Mouse (Mus musculus) spleen, adult 2 months (tissue): Measurements from ENCODE around the gene Pitpnc1. TPM values are rescaled to one million over a fixed set of nuclear protein-coding genes. Genes with fewer than 3 reads are reported as not detected.
A peak's percentile ranks its signal among the peaks of the same experiment; 100 is the strongest.

Source experiments
- DNase-seq, 2 experiments: peaks; one replicate each; pipeline versions ENCODE4 v3.0.0 to v3.0.0-alpha.2; 2012 to 2021; ENCODE audit warnings: low spot score in 2 of 2, low read depth in 1 of 2
- H3K27ac ChIP-seq: fragments of 200-500 bp; 2 replicates; pipeline ENCODE4 v1.5.1; 2012; ENCODE audit warnings: low read length, inconsistent platforms; ENCODE audit not compliant: insufficient read depth
- H3K27me3 ChIP-seq: fragments of 200-500 bp; 2 replicates; pipeline ENCODE4 v1.6.1; 2012; ENCODE audit warnings: mild to moderate bottlenecking, moderate library complexity, low read length, inconsistent platforms; ENCODE audit not compliant: control insufficient read depth, insufficient read depth
- H3K36me3 ChIP-seq: fragments of 200-500 bp; 2 replicates; pipeline ENCODE4 v1.6.1; 2012; ENCODE audit warnings: mild to moderate bottlenecking, low read length, inconsistent platforms; ENCODE audit not compliant: control insufficient read depth, insufficient read depth
- H3K4me1 ChIP-seq: fragments of 200-500 bp; 2 replicates; pipeline ENCODE4 v1.6.1; 2011; ENCODE audit warnings: inconsistent platforms; ENCODE audit not compliant: control insufficient read depth, insufficient read depth, insufficient read length
- H3K4me3 ChIP-seq: fragments of 200-500 bp; 2 replicates; pipeline ENCODE4 v1.5.1; 2011; ENCODE audit warnings: mild to moderate bottlenecking, inconsistent platforms; ENCODE audit not compliant: insufficient read depth, insufficient read length; ENCODE audit errors: extremely low read depth
- CTCF ChIP-seq: fragments of 200-500 bp; IDR thresholded peaks from 2 replicates; pipeline ENCODE4 v1.5.1; 2011; ENCODE audit warnings: mild to moderate bottlenecking, inconsistent platforms; ENCODE audit not compliant: insufficient read depth, insufficient read length, insufficient replicate concordance; ENCODE audit errors: extremely low read depth
- POLR2A ChIP-seq: fragments of 200-500 bp; IDR thresholded peaks from 2 replicates; pipeline ENCODE4 v1.6.1; 2011; ENCODE audit warnings: low read depth, low read length, inconsistent platforms
- WGBS: fragments of 180-500 bp; shearing (Covaris S2); methylation state at CpG from one replicate; pipeline ENCODE4 v1.1.7; 2018; 5-methylcytosine and 5-hydroxymethylcytosine counted together
- polyA plus RNA-seq: library from polyadenylated mRNA; depleted of rRNA; stranded (reverse); fragments of >200 nt; gene quantifications from 2 replicates; pipeline ENCODE4 v1.2.3, GENCODE M21; 2012

Pitpnc1 gene
- polyA plus RNA-seq, 1 experiment: 6.4 TPM

- H3K27me3 ChIP-seq: no peaks in the 10 kb centered on the region
- no peak for DNase-seq
- no peak overlapping the region for H3K4me3 ChIP-seq
- 97% methylated on average over 3 of the region's 3 CpGs for WGBS
- no peaks in the 10 kb centered on the region for H3K4me1 ChIP-seq
- H3K36me3 ChIP-seq: 0 out of 2 replicates have a peak, but pooled peaks cover 1% of the 10 kb centered on the region
- H3K27ac ChIP-seq: no peak overlapping the region
- TF ChIP-seq POLR2A (no peak), CTCF (no peak)
These were observed 148.7 kb downstream of the Pitpnc1 start for GRCm38 (mm10) chr11:107321819-107322218.

GRCm38 (mm10) chr11:107319861-107320260 lies 150.6 kb downstream of the Pitpnc1 start:
- TF ChIP-seq POLR2A (no peak), CTCF (no peak)
- no peak for DNase-seq
- Histone ChIP-seq H3K4me3 (no peak overlapping the region), H3K4me1 (no peaks in the 10 kb centered on the region), H3K36me3 (peaks cover 3% of the 10 kb centered on the region; the same call in 1 of the 2 replicates), H3K27ac (no peak overlapping the region), H3K27me3 (no peaks in the 10 kb centered on the region)
- 92% methylated on average over 10 of the region's 10 CpGs for WGBS

GRCm38 (mm10) chr11:107317653-107318281 lies 152.7 kb downstream of the Pitpnc1 start:
- no peaks in the 10 kb centered on the region for H3K4me1 ChIP-seq

GRCm38 (mm10) chr11:107315475-107315874 lies 155.0 kb downstream of the Pitpnc1 start:
- TF ChIP-seq CTCF (no peak), POLR2A (no peak)
- no peak for DNase-seq
- WGBS: 94% methylated on average over 15 of the region's 15 CpGs
- peaks cover 3% of the 10 kb centered on the region for H3K36me3 ChIP-seq
- H3K4me3 ChIP-seq: no peak overlapping the region
- no peak overlapping the region for H3K27ac ChIP-seq
- H3K4me1 ChIP-seq: no peaks in the 10 kb centered on the region
- H3K27me3 ChIP-seq: no peaks in the 10 kb centered on the region

More at GRCm38 (mm10) chr11:107317653-107318281, 152.7 kb downstream of the Pitpnc1 start:
- 0 out of 2 replicates have a peak overlapping the region, but pooled peaks have one; percentile 23 for H3K27ac ChIP-seq
- 62% methylated on average over 14 of the region's 14 CpGs for WGBS
- no peak overlapping the region for H3K4me3 ChIP-seq
- DNase-seq: peak in 1 of 2 experiments; percentile 3
- H3K27me3 ChIP-seq: no peaks in the 10 kb centered on the region
- peaks cover 4% of the 10 kb centered on the region for H3K36me3 ChIP-seq
- no peak for TF ChIP-seq POLR2A
- no peak for TF ChIP-seq CTCF

- 80% methylated on average over 20 of the region's 20 CpGs for WGBS
- no peak for TF ChIP-seq POLR2A
- no peak for TF ChIP-seq CTCF
- H3K27me3 ChIP-seq: no peaks in the 10 kb centered on the region
- H3K4me1 ChIP-seq: no peaks in the 10 kb centered on the region
- peaks cover 3% of the 10 kb centered on the region for H3K36me3 ChIP-seq
- no peak overlapping the region for H3K4me3 ChIP-seq
- no peak for DNase-seq
- no peak overlapping the region for H3K27ac ChIP-seq
These were observed 160.0 kb downstream of the Pitpnc1 start for GRCm38 (mm10) chr11:107310338-107311121.

- WGBS: 94% methylated on average over 11 of the region's 11 CpGs
- no peaks in the 10 kb centered on the region for H3K36me3 ChIP-seq
- TF ChIP-seq CTCF: no peak
- TF ChIP-seq POLR2A: no peak
- H3K4me3 ChIP-seq: no peak overlapping the region
- DNase-seq: no peak
- no peak overlapping the region for H3K27ac ChIP-seq
- H3K4me1 ChIP-seq: no peaks in the 10 kb centered on the region
- H3K27me3 ChIP-seq: no peaks in the 10 kb centered on the region
These were observed 164.3 kb downstream of the Pitpnc1 start for GRCm38 (mm10) chr11:107306170-107306569.

- Histone ChIP-seq H3K36me3 (no peaks in the 10 kb centered on the region), H3K4me1 (no peaks in the 10 kb centered on the region), H3K27me3 (no peaks in the 10 kb centered on the region), H3K27ac (no peak overlapping the region), H3K4me3 (no peak overlapping the region)
- 65% methylated on average over 4 of the region's 4 CpGs for WGBS
- DNase-seq: no peak
- TF ChIP-seq POLR2A (no peak), CTCF (no peak)
These were observed 168.4 kb downstream of the Pitpnc1 start for GRCm38 (mm10) chr11:107302141-107302540.
